8 mouse cellular contexts compared by ENCODE assay signal in the genomic region with DNA sequence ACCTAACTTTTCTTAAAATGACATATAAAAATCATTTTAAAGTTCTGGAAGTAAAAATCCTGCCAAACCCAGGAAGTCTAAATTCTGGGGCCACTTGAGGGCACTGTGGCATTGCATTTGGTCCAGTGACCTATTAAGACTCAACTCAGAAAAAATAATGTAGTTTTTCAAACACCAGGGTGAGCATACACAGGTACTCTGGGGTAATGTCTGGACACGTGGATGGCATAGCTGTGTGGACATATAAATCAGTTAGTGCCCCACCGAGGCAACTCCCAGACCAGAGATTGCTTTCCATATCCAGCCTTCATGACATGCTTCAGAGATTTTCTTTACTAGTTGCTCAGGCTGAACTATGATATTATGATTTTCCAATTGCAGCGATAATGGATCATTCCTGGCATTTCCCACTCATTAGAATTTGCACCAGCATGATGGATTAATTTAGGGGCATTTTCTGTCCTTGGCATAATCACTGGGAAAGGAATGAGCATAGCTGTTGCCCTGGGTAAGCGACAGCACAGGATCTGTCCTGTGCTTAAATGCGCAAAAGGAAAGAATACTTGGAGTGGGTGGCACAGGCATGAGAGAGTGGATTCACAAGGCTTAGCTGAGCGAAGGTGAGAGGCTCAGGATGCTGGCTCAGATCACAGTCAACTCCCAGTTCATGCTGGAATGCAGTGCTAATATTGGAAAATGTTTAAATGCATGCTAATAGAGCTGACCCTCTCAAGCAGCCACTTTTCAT.
DNase-seq lines count a peak whose midpoint lies in the region; ATAC-seq and TF ChIP-seq lines count a peak whose summit lies in the region.

No protein-coding gene starts in this region.

- TF ChIP-seq CTCF in lung, embryonic 14.5 days (IDR thresholded peaks at IDR 0.05; ENCODE audit: low read depth) = peak; percentile 43; the same call in 1 of the 2 replicates
- TF ChIP-seq CTCF in left cerebral cortex, adult 2 months (IDR thresholded peaks at IDR 0.05) = peak; percentile 61

- no peaks in the 10 kb centered on the region for H3K9me3 ChIP-seq in lung, embryonic 14.5 days (ENCODE audit: low read depth, low read length)
- H3K9me3 ChIP-seq in forebrain, embryonic 16.5 days (ENCODE audit: control insufficient read depth, low read length) = no peaks in the 10 kb centered on the region
- no peaks in the 10 kb centered on the region for H3K9me3 ChIP-seq in kidney, embryonic 16.5 days (ENCODE audit: low read length)
- H3K9me3 ChIP-seq in liver, embryonic 11.5 days (ENCODE audit: control insufficient read depth, low read length) = no peaks in the 10 kb centered on the region

- H3K4me3 ChIP-seq in lung, embryonic 14.5 days (ENCODE audit: low read depth, low read length) = no peak overlapping the region
- no peak overlapping the region for H3K4me3 ChIP-seq in forebrain, embryonic 16.5 days (replicated peaks; ENCODE audit: low read length)
- no peak overlapping the region for H3K4me3 ChIP-seq in left cerebral cortex, adult 2 months
- no peak overlapping the region for H3K4me3 ChIP-seq in kidney, embryonic 16.5 days (ENCODE audit: low read length)
- H3K4me3 ChIP-seq in liver, embryonic 11.5 days (ENCODE audit: low read depth, low read length) = no peak overlapping the region

- no peaks in the 10 kb centered on the region for H3K36me3 ChIP-seq in lung, embryonic 14.5 days (ENCODE audit: insufficient read depth)
- no peaks in the 10 kb centered on the region for H3K36me3 ChIP-seq in forebrain, embryonic 16.5 days (ENCODE audit: control insufficient read depth, insufficient read depth)
- no peaks in the 10 kb centered on the region for H3K36me3 ChIP-seq in kidney, embryonic 16.5 days (ENCODE audit: insufficient read depth, low read length)
- no peaks in the 10 kb centered on the region for H3K36me3 ChIP-seq in liver, embryonic 11.5 days (ENCODE audit: control insufficient read depth, insufficient read depth, low read length)

- WGBS in lung, embryonic 14.5 days = 68% methylated on average over 6 of the region's 6 CpGs
- WGBS in forebrain, embryonic 16.5 days = 50% methylated on average over 6 of the region's 6 CpGs
- 64% methylated on average over 6 of the region's 6 CpGs for WGBS in kidney, embryonic 16.5 days
- 69% methylated on average over 6 of the region's 6 CpGs for WGBS in liver, embryonic 11.5 days

- ATAC-seq in lung, embryonic 14.5 days (ENCODE audit: insufficient read depth) = no peak; the same call in 1 of the 2 replicates
- ATAC-seq in forebrain, embryonic 16.5 days = peak; percentile 69
- no peak for ATAC-seq in kidney, embryonic 16.5 days (ENCODE audit: low FRiP score, low TSS enrichment)
- ATAC-seq in liver, embryonic 11.5 days (replicated peaks; ENCODE audit: low FRiP score) = no peak

- no peaks in the 10 kb centered on the region for H3K27me3 ChIP-seq in lung, embryonic 14.5 days (ENCODE audit: insufficient read depth, low read length)
- no peaks in the 10 kb centered on the region for H3K27me3 ChIP-seq in forebrain, embryonic 16.5 days (replicated peaks; ENCODE audit: control insufficient read depth, insufficient read depth, low read length)
- no peaks in the 10 kb centered on the region for H3K27me3 ChIP-seq in kidney, embryonic 16.5 days (ENCODE audit: insufficient read depth, low read length)
- no peaks in the 10 kb centered on the region for H3K27me3 ChIP-seq in liver, embryonic 11.5 days (replicated peaks; ENCODE audit: control insufficient read depth, insufficient read depth, low read length)

- H3K9ac ChIP-seq in lung, embryonic 14.5 days = no peak overlapping the region
- H3K9ac ChIP-seq in forebrain, embryonic 16.5 days (replicated peaks; ENCODE audit: low read depth, low read length) = no peak overlapping the region
- no peak overlapping the region for H3K9ac ChIP-seq in kidney, embryonic 16.5 days (replicated peaks; ENCODE audit: low read length)
- H3K9ac ChIP-seq in liver, embryonic 11.5 days (ENCODE audit: low read depth, low read length) = no peak overlapping the region

- DNase-seq in lung, embryonic 14.5 days = peak; percentile 64
- no peak for DNase-seq in lung, postnatal 25 days (ENCODE audit: low spot score)
- DNase-seq in left cerebral cortex, adult 2 months (ENCODE audit: extremely low spot score in 1 of 2, low spot score in 2 of 2) = peak; percentile 18 to 37
- DNase-seq in right cerebral cortex, postnatal 36 days (ENCODE audit: low spot score in 2 of 2) = peak; percentile 1 to 8
- DNase-seq in thymus, postnatal 36 days = no peak
- no peak for DNase-seq in liver, embryonic 11.5 days (ENCODE audit: low spot score)

- intact Hi-C loops in left cerebral cortex, adult 2 months (cut with DNase I) = loop anchor here (5.0 to 10.0 kb wide), 4 partner anchors 822 to 1839 kb away; no protein-coding TSS in a partner anchor

- no peak overlapping the region for H3K27ac ChIP-seq in lung, embryonic 14.5 days (ENCODE audit: low read depth)
- no peak overlapping the region for H3K27ac ChIP-seq in forebrain, embryonic 16.5 days (ENCODE audit: low read length)
- peak overlapping the region; percentile 25; the same call in 1 of the 2 replicates for H3K27ac ChIP-seq in left cerebral cortex, adult 2 months
- no peak overlapping the region for H3K27ac ChIP-seq in kidney, embryonic 16.5 days (ENCODE audit: low read length)
- no peak overlapping the region for H3K27ac ChIP-seq in liver, embryonic 11.5 days (ENCODE audit: low read depth, low read length)

- no peak overlapping the region for H3K4me2 ChIP-seq in lung, embryonic 14.5 days
- no peak overlapping the region for H3K4me2 ChIP-seq in forebrain, embryonic 16.5 days (ENCODE audit: low read length)
- no peak overlapping the region for H3K4me2 ChIP-seq in kidney, embryonic 16.5 days (replicated peaks; ENCODE audit: low read depth, low read length)
- no peak overlapping the region for H3K4me2 ChIP-seq in liver, embryonic 11.5 days

- H3K4me1 ChIP-seq in lung, embryonic 14.5 days (ENCODE audit: insufficient read depth) = no peaks in the 10 kb centered on the region
- peaks cover 4% of the 10 kb centered on the region; the same call in 1 of the 2 replicates for H3K4me1 ChIP-seq in forebrain, embryonic 16.5 days (replicated peaks; ENCODE audit: control insufficient read depth, insufficient read depth, low read length)
- H3K4me1 ChIP-seq in kidney, embryonic 16.5 days (ENCODE audit: insufficient read depth, low read length) = no peaks in the 10 kb centered on the region
- H3K4me1 ChIP-seq in liver, embryonic 11.5 days (replicated peaks; ENCODE audit: control insufficient read depth, insufficient read depth, low read length) = no peaks in the 10 kb centered on the region

Comparison
In these comparisons a context has a peak if more than half of its experiments do, and no peak if none do; other contexts are left out.
1. DNase-seq: peak in lung, embryonic 14.5 days (single experiment), left cerebral cortex, adult 2 months (2 of 2) and right cerebral cortex, postnatal 36 days (2 of 2); none in lung, postnatal 25 days (single experiment), thymus, postnatal 36 days (0 of 2) and liver, embryonic 11.5 days (single experiment).